Mouse (Mus musculus): ENCODE data around the gene Gm11214. TPM values are rescaled to one million over a fixed set of nuclear protein-coding genes. Genes with fewer than 3 reads are reported as not detected.

Gene Gm11214
- total RNA-seq, 2 experiments from 2014 or later: not detected

DNA sequence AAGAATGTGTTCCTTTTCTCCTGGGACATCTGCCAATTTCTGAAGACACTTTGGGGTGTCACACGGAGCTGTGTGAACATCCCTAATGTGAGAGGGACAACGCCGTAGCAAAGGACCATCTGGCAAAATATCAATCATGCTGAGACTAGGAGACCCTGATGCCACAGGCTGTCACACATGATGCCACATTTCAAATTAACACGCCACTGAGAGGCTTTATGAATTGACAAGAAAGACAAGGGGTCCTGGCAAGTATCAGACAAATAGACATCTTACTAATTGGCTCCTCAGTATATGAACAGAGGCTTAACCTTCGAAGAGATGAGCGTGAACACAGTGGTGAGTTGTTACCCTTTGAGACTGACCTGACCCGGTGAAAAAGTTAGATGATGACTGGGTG is 2.6 kb upstream of the Gm11214 start:
- no peak for ATAC-seq (replicated peaks; ENCODE audit: low FRiP score, poor library complexity, severe bottlenecking)

DNA sequence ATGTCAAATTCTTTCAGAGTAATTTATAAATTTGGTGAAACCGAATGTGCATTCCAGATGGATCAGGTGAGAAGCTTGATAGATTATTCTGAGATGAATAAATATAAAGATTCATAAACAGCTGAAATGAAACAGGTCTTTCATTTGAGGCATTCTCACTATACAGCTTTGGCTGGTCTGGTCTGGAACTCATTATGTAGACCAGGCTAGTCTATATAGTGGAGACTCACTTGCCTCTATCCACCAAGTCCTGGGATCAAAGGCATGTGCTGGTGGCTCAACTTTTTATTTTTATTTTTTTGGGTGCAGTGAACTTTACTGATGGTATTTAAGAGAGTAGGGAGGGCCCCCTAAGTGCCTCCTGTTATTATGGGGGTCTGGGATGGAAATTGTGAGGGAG is 1.3 kb downstream of the Gm11214 start:
- ATAC-seq (replicated peaks; ENCODE audit: low FRiP score, poor library complexity, severe bottlenecking): no peak

GRCm38 (mm10) chr4:63661426-63661825 is 1.8 kb downstream of the Gm11214 start:
- ATAC-seq (replicated peaks; ENCODE audit: low FRiP score, poor library complexity, severe bottlenecking): no peak

- ATAC-seq (replicated peaks; ENCODE audit: low FRiP score, poor library complexity, severe bottlenecking): no peak
These were observed 3.4 kb downstream of the Gm11214 start for GRCm38 (mm10) chr4:63659775-63660174.

DNA sequence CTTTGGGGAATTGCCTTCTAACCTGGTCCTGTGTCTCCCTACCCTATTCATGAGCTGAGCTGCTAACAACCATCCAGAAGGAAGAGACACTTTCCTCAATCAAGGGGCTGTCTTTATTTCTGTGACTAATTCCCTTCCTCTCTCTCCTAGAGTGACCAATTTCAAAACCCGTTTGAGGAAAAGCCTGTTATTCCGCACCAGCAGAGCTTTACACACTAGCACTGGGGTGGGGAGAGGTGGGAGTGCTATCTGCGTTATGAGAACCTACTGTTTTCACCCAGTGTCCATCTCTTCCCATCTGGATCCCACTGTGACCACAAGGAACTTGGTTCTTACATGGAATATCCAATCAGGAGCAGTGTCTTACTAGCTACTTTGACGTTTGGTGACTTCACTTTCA is 4.1 kb downstream of the Gm11214 start:
- ATAC-seq (replicated peaks; ENCODE audit: low FRiP score, poor library complexity, severe bottlenecking): no peak

DNA sequence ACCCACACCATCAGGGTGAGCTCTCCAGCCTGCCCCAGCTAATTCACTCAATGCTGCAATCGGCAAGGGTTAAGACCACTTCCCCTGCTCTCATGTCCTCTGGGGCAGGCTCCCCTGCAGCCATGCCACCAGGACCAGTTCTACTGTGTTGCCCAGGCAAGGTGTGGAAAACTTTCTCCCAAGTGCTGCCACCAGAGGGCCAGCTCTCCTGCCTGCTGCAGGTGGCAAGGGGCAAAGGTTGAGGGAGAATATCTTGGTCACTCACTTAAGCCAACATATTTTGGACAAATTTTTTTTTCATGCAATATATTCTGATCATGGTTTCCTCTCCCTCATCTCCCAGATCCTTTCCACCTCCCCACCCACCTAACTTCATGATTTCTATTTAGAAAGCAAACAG is 8.8 kb downstream of the Gm11214 start:
- ATAC-seq (replicated peaks; ENCODE audit: low FRiP score, poor library complexity, severe bottlenecking): no peak

GRCm38 (mm10) chr4:63643956-63644726 is 19.0 kb downstream of the Gm11214 start:
- no peak for ATAC-seq (replicated peaks; ENCODE audit: low FRiP score, poor library complexity, severe bottlenecking)

GRCm38 (mm10) chr4:63639842-63640241 is 23.3 kb downstream of the Gm11214 start:
- ATAC-seq (replicated peaks; ENCODE audit: low FRiP score, poor library complexity, severe bottlenecking): no peak

- ATAC-seq (replicated peaks; ENCODE audit: low FRiP score, poor library complexity, severe bottlenecking): no peak
These were observed 24.6 kb downstream of the Gm11214 start for GRCm38 (mm10) chr4:63638603-63639002.

DNA sequence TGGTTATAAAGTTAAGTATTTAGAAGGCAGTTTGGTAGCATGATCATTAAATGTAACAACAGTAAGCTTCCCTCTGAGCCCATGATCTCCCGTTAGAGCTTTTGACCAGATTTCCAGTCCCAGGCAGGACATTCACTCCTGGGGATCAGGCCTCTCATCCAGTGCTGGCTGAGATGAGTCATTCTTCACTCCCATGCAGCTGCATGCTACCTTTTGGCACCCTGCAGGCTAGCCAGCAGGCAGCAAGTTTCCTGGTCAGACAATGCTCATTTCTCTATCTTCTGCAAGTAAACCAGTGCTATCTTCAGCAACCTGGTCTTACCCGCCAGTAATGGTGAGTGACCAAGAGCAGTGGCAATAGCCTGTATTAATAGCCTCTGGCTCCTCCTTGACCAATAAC is 30.0 kb downstream of the Gm11214 start:
- no peak for ATAC-seq (replicated peaks; ENCODE audit: low FRiP score, poor library complexity, severe bottlenecking)

GRCm38 (mm10) chr4:63627111-63627510 is 36.1 kb downstream of the Gm11214 start:
- ATAC-seq (replicated peaks; ENCODE audit: low FRiP score, poor library complexity, severe bottlenecking): no peak

DNA sequence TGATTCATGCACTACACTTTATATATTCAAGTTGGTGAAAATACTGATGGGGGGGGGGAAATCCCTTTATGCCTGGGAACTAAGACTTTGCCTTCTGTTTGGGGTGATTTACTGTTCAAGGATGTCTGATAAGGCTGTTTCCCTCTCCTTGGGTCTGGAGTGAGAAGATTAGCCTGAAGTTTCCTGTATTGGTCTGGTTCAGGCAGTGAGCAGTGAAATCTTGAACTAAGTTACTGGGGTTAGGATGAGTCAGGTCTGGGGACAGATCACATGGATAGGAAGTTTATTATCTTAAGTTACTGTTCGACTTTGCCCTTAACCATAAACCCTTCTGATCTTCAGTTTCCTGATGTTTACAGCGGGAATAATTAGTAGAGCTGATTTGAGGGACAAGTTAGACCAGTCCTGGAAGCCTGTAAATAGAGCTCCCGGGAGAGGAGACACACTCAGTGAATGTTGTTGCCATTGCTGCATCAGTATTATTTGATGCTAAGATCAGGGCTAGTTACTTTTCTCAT is 37.6 kb downstream of the Gm11214 start:
- ATAC-seq (replicated peaks; ENCODE audit: low FRiP score, poor library complexity, severe bottlenecking): no peak

DNA sequence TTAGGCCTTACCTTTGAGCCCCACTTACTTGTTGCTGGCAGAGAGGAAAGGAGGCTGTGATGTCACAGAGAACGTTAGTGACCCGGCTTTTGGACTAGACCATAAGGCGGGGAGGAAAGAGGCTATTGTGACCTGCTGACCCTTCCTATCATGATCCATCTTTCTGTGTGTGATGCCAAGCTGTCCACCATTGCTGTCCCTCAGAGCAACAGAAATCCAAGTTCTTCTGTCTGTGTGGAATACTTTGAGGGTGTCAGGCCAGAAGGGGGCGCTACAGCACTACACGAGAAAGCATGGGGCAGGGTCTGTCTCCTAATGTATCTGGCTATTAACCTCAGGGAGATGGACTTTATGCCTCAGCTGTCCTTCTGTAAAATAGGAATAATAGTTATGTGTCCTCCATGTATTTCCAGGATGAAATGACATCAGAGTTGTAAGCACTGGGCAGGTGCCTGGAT is 40.8 kb downstream of the Gm11214 start, which contains the start of gene Tex48:
Gene Tex48 (minus strand): TSS at position 51 of the 458 bp plus-strand sequence.
- ATAC-seq (replicated peaks; ENCODE audit: low FRiP score, poor library complexity, severe bottlenecking): no peak

GRCm38 (mm10) chr4:63621861-63622260 is 41.3 kb downstream of the Gm11214 start:
- ATAC-seq (replicated peaks; ENCODE audit: low FRiP score, poor library complexity, severe bottlenecking): no peak

Other genes starting within 250 kb of the Gm11214 start
- 0.84 TPM in 1 of 2 replicates, not detected in the other for gene Whrn, start 167.4 kb downstream of the Gm11214 start, total RNA-seq (2015; ENCODE audit: low replicate concordance)
- 0.77 TPM in 1 of 2 replicates, not detected in the other for gene Whrn, start 167.4 kb downstream of the Gm11214 start, total RNA-seq (2017; ENCODE audit: low replicate concordance)
- gene Atp6v1g1, start 118.6 kb downstream of the Gm11214 start, total RNA-seq (2015; ENCODE audit: low replicate concordance): 83.0 and 91.2 TPM in 2 replicates
- 52.5 and 69.6 TPM in 2 replicates for gene Atp6v1g1, start 118.6 kb downstream of the Gm11214 start, total RNA-seq (2017; ENCODE audit: low replicate concordance)
- gene Tmem268, start 104.6 kb downstream of the Gm11214 start, total RNA-seq (2015; ENCODE audit: low replicate concordance): 0.42 and 1.4 TPM in 2 replicates
- gene Tmem268, start 104.6 kb downstream of the Gm11214 start, total RNA-seq (2017; ENCODE audit: low replicate concordance): 2.0 and 2.1 TPM in 2 replicates
- not detected in 2 replicates for gene Gm11213, start 58.1 kb downstream of the Gm11214 start, total RNA-seq (2015; ENCODE audit: low replicate concordance)
- not detected in 2 replicates for gene Gm11213, start 58.1 kb downstream of the Gm11214 start, total RNA-seq (2017; ENCODE audit: low replicate concordance)
- not detected in 2 replicates for gene Tex48, start 41.0 kb downstream of the Gm11214 start, total RNA-seq (2015; ENCODE audit: low replicate concordance)
- not detected in 2 replicates for gene Tex48, start 41.0 kb downstream of the Gm11214 start, total RNA-seq (2017; ENCODE audit: low replicate concordance)
- not detected in 2 replicates for gene Tnfsf15, start 81.7 kb upstream of the Gm11214 start, total RNA-seq (2015; ENCODE audit: low replicate concordance)
- gene Tnfsf15, start 81.7 kb upstream of the Gm11214 start, total RNA-seq (2017; ENCODE audit: low replicate concordance): not detected in 2 replicates
- gene Tnfsf8, start 198.0 kb upstream of the Gm11214 start, total RNA-seq (2015; ENCODE audit: low replicate concordance): 0.72 TPM in 1 of 2 replicates, not detected in the other
- gene Tnfsf8, start 198.0 kb upstream of the Gm11214 start, total RNA-seq (2017; ENCODE audit: low replicate concordance): 0.39 and 0.76 TPM in 2 replicates

All from erythroid progenitor cell, adult 5-6 weeks (primary cell).